Mouse (Mus musculus) MEL (cell line): ENCODE data around the gene Nck1. TPM values are rescaled to one million over a fixed set of nuclear protein-coding genes. Genes with fewer than 3 reads are reported as not detected.

Experiments used
- DNase-seq: peaks from one replicate; pipeline ENCODE4 v3.0.0; 2011; ENCODE audit warnings: low read depth, low spot score
- H3K27ac ChIP-seq: 2 replicates; pipeline ENCODE4 v1.5.1; 2012; ENCODE audit warnings: low read depth, mild to moderate bottlenecking, control low read depth, low read length, moderate library complexity; ENCODE audit not compliant: control insufficient read depth
- H3K27me3 ChIP-seq, 2 experiments: fragments of 150-350 bp in 1 of 2; sonication (generic) in 1 of 2; 2 replicates each; pipeline ENCODE4 v1.6.1; 2012; ENCODE audit warnings: low read length in 2 of 2, mild to moderate bottlenecking in 2 of 2, improper control_type of control experiment in 1 of 2, moderate library complexity in 1 of 2; ENCODE audit not compliant: insufficient read depth in 2 of 2, control insufficient read depth in 1 of 2
- H3K36me3 ChIP-seq, 2 experiments: 2 replicates each; pipeline ENCODE4 v1.6.1; 2012 to 2014; ENCODE audit warnings: low read length in 2 of 2, improper control_type of control experiment in 1 of 2, inconsistent platforms in 1 of 2, mild to moderate bottlenecking in 1 of 2; ENCODE audit not compliant: insufficient read depth in 2 of 2, control insufficient read depth in 1 of 2
- H3K4me1 ChIP-seq, 2 experiments: fragments of 150-350 bp in 1 of 2; sonication (generic) in 1 of 2; 2 replicates each; pipeline ENCODE4 v1.6.1; 2012; ENCODE audit warnings: low read length in 2 of 2, improper control_type of control experiment in 1 of 2, mild to moderate bottlenecking in 1 of 2; ENCODE audit not compliant: insufficient read depth in 2 of 2, control insufficient read depth in 1 of 2
- H3K4me3 ChIP-seq, 2 experiments: fragments of 150-350 bp in 1 of 2; sonication (generic) in 1 of 2; 2 replicates each; pipeline ENCODE4 v1.5.1; 2012; ENCODE audit warnings: low read depth in 2 of 2, low read length in 2 of 2, mild to moderate bottlenecking in 2 of 2, moderate library complexity in 2 of 2, control low read depth in 1 of 2, improper control_type of control experiment in 1 of 2; ENCODE audit not compliant: control insufficient read depth in 1 of 2, insufficient read depth in 1 of 2
- H3K79me2 ChIP-seq: 2 replicates; pipeline ENCODE4 v1.6.1; 2012; ENCODE audit warnings: mild to moderate bottlenecking, low read length, moderate library complexity; ENCODE audit not compliant: control insufficient read depth, poor library complexity, insufficient read depth
- H3K9ac ChIP-seq: 2 replicates; pipeline ENCODE4 v1.6.1; 2012; ENCODE audit warnings: low read depth, mild to moderate bottlenecking, control low read depth, low read length, moderate library complexity; ENCODE audit not compliant: control insufficient read depth, poor library complexity, severe bottlenecking
- H3K9me3 ChIP-seq: fragments of 150-350 bp; sonication (generic); replicated peaks from 2 replicates; pipeline ENCODE4 v1.6.1; 2012; ENCODE audit warnings: mild to moderate bottlenecking, low read length, improper control_type of control experiment, moderate library complexity; ENCODE audit not compliant: insufficient read depth
- CTCF ChIP-seq, 3 experiments: IDR thresholded peaks in 2 of 3; conservative IDR thresholded peaks in 1 of 3; 2 replicates each; pipeline ENCODE4 v1.5.1; 2011 to 2012; ENCODE audit warnings: low read length in 3 of 3, low read depth in 2 of 3, mild to moderate bottlenecking in 2 of 3, improper control_type of control experiment in 1 of 3, inconsistent platforms in 1 of 3, mixed read lengths in 1 of 3, moderate library complexity in 1 of 3; ENCODE audit not compliant: control insufficient read depth in 1 of 3, insufficient read depth in 1 of 3, poor library complexity in 1 of 3, severe bottlenecking in 1 of 3
- GABPA ChIP-seq: IDR thresholded peaks from 2 replicates; pipeline ENCODE4 v1.6.1; 2012; ENCODE audit warnings: low read depth, mild to moderate bottlenecking, inconsistent platforms, low read length, improper control_type of control experiment, moderate library complexity
- JUND ChIP-seq: IDR thresholded peaks from 2 replicates; pipeline ENCODE4 v1.6.1; 2011; ENCODE audit warnings: low read depth, mild to moderate bottlenecking, improper control_type of control experiment, low read length
- MAFK ChIP-seq: IDR thresholded peaks from 2 replicates; pipeline ENCODE4 v1.6.1; 2011; ENCODE audit warnings: low read depth, mild to moderate bottlenecking, low read length, improper control_type of control experiment, borderline replicate concordance
- NELFE ChIP-seq: IDR thresholded peaks from 2 replicates; pipeline ENCODE4 v1.6.1; 2011; ENCODE audit warnings: low read depth, low read length, improper control_type of control experiment
- NRF1 ChIP-seq: IDR thresholded peaks from 2 replicates; pipeline ENCODE4 v1.6.1; 2014; ENCODE audit warnings: low read depth, mild to moderate bottlenecking, inconsistent platforms, low read length, improper control_type of control experiment, moderate library complexity; ENCODE audit not compliant: poor library complexity, insufficient read depth, severe bottlenecking
- POLR2A ChIP-seq, 2 experiments: IDR thresholded peaks; 2 replicates each; pipeline ENCODE4 v1.6.1; 2011 to 2012; ENCODE audit warnings: low read length in 2 of 2, mild to moderate bottlenecking in 2 of 2, control low read depth in 1 of 2, improper control_type of control experiment in 1 of 2, low read depth in 1 of 2, moderate library complexity in 1 of 2; ENCODE audit not compliant: control insufficient read depth in 1 of 2, insufficient read depth in 1 of 2, poor library complexity in 1 of 2
- POLR2AphosphoS5 ChIP-seq: IDR thresholded peaks from 2 replicates; pipeline ENCODE4 v1.6.1; 2012; ENCODE audit warnings: low read depth, borderline replicate concordance, mild to moderate bottlenecking, inconsistent platforms, low read length, moderate library complexity, mixed read lengths
- SMC3 ChIP-seq: IDR thresholded peaks from 2 replicates; pipeline ENCODE4 v1.6.1; 2011; ENCODE audit warnings: low read depth, low read length, improper control_type of control experiment
- TCF12 ChIP-seq: IDR thresholded peaks from 2 replicates; pipeline ENCODE4 v1.6.1; 2014; ENCODE audit warnings: low read depth, mild to moderate bottlenecking, inconsistent platforms, low read length, improper control_type of control experiment, moderate library complexity
- UBTF ChIP-seq: IDR thresholded peaks from 2 replicates; pipeline ENCODE4 v1.6.1; 2012; ENCODE audit warnings: low read depth, mild to moderate bottlenecking, inconsistent platforms, low read length, improper control_type of control experiment, moderate library complexity, borderline replicate concordance; ENCODE audit not compliant: insufficient read depth
- ZC3H11A ChIP-seq: IDR thresholded peaks from 2 replicates; pipeline ENCODE4 v1.6.1; 2012; ENCODE audit warnings: low read depth, mild to moderate bottlenecking, inconsistent platforms, low read length, improper control_type of control experiment
- ZNF384 ChIP-seq: IDR thresholded peaks from 2 replicates; pipeline ENCODE4 v1.6.1; 2012; ENCODE audit warnings: low read depth, mild to moderate bottlenecking, inconsistent platforms, low read length, improper control_type of control experiment
- polyA plus RNA-seq, 2 experiments: library from polyadenylated mRNA; stranded (reverse) in 1 of 2; unstranded in 1 of 2; fragments of >175 nt in 1 of 2; fragments of >200 nt in 1 of 2; gene quantifications; 2 replicates each; pipeline versions ENCODE4 v1.2.1 to v1.2.4; 2012; ENCODE audit warnings: low replicate concordance in 2 of 2, low read depth in 1 of 2; ENCODE audit not compliant: insufficient read length in 2 of 2, insufficient read depth in 1 of 2, missing spikeins in 1 of 2
- total RNA-seq: library from RNA; depleted of rRNA; stranded (reverse); fragments of 300-350 nt; gene quantifications from 2 replicates; pipeline ENCODE4 v1.2.3, GENCODE M21; 2012

The Nck1 gene
- total and polyA plus RNA-seq, 3 experiments: 21.8 to 24.3 TPM; not detected in 1

DNA sequence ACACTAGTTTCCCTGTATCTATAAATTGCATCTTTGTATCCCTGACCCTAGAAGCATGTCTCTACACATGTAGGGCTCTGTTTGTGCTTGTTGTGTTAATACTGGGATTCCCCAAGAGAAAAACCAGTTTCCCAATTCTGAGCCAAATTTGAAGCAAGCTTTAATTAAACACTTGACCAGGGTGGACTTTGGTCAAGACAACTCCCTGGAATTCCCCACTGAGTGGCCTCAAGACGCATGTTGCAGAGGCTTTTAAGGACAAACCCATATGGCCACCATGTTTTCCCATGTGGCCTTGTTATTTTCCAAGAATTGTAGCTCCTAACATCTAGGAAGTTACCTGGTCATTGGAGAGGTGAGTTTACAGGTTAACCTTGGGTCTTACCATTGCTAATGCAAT lies 71.9 kb downstream of the Nck1 start:
- Histone ChIP-seq H3K4me1 (no peaks in the 10 kb centered on the region), H3K27ac (no peak overlapping the region), H3K9me3 (no peaks in the 10 kb centered on the region; the same call in 1 of the 2 replicates), H3K9ac (no peak overlapping the region), H3K36me3 (no peaks in the 10 kb centered on the region), H3K27me3 (no peaks in the 10 kb centered on the region), H3K79me2 (no peaks in the 10 kb centered on the region), H3K4me3 (no peak overlapping the region)
- TF ChIP-seq SMC3: no peak
- TF ChIP-seq GABPA: no peak
- TF ChIP-seq ZC3H11A: no peak
- no peak for TF ChIP-seq NELFE
- no peak for DNase-seq

DNA sequence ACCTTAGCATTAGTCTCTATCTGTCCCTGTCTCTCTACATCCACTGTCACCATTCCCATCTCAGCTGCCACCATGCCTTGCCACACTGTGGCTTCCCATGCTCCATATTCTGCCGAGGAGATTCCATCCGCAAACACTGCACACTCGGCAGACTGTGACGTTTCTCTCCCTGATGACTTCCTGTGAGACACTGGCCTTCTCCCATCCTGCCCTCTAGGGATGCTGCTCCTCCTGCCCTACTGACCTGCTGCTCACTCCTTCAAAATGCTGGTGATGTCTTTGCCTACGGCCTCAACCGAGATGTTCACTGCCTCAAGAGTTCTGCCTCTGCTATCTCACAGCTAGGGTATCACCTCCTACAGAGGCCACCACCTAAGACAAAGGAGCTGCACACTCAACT lies 72.6 kb downstream of the Nck1 start:
- H3K79me2 ChIP-seq: no peaks in the 10 kb centered on the region
- no peaks in the 10 kb centered on the region; the same call in 1 of the 2 replicates for H3K9me3 ChIP-seq
- H3K4me3 ChIP-seq: no peak overlapping the region
- no peaks in the 10 kb centered on the region for H3K27me3 ChIP-seq
- no peak overlapping the region for H3K9ac ChIP-seq
- no peak for DNase-seq
- no peaks in the 10 kb centered on the region for H3K4me1 ChIP-seq
- no peak overlapping the region for H3K27ac ChIP-seq
- no peaks in the 10 kb centered on the region for H3K36me3 ChIP-seq
- no peak for TF ChIP-seq TCF12
- TF ChIP-seq CTCF (IDR thresholded peaks at IDR 0.05 in 2 of 3, conservative IDR thresholded peaks at IDR 0.05 in 1 of 3; ENCODE audit: control insufficient read depth in 1 of 3, insufficient read depth in 1 of 3, low read depth in 2 of 3, low read length in 3 of 3, poor library complexity in 1 of 3, severe bottlenecking in 1 of 3): no peak
- TF ChIP-seq JUND: no peak

DNA sequence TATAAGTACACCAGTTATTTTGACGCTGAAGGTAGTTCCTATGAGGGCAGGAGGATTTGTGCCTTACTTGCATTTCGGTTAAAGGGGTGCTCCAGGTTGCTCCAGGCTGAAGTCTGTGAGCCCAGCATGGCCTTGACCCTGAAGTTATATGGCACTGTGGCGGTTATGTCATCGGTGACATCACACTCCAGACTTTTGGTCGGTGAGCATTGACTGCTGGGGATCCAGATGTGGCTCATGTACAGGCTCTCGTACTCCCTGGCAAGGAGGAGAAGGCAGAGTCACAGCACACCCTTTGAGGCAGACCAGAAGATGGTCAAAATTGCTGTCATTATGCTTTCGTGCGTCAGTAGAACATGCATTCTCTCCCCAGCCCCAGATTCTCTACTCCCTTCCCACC lies 73.0 kb downstream of the Nck1 start:
- Histone ChIP-seq H3K9me3 (no peaks in the 10 kb centered on the region; the same call in 1 of the 2 replicates), H3K36me3 (no peaks in the 10 kb centered on the region), H3K27me3 (no peaks in the 10 kb centered on the region), H3K79me2 (no peaks in the 10 kb centered on the region), H3K27ac (no peak overlapping the region), H3K4me1 (no peaks in the 10 kb centered on the region), H3K9ac (no peak overlapping the region), H3K4me3 (no peak overlapping the region)
- TF ChIP-seq POLR2AphosphoS5 (no peak), JUND (no peak), CTCF (IDR thresholded peaks at IDR 0.05 in 2 of 3, conservative IDR thresholded peaks at IDR 0.05 in 1 of 3; ENCODE audit: control insufficient read depth in 1 of 3, insufficient read depth in 1 of 3, low read depth in 2 of 3, low read length in 3 of 3, poor library complexity in 1 of 3, severe bottlenecking in 1 of 3) (no peak), MAFK (no peak), UBTF (no peak), NRF1 (no peak), ZNF384 (no peak), GABPA (no peak), POLR2A (IDR thresholded peaks at IDR 0.05; ENCODE audit: control insufficient read depth in 1 of 2, insufficient read depth in 1 of 2, low read depth in 1 of 2, low read length in 2 of 2, poor library complexity in 1 of 2) (no peak)
- no peak for DNase-seq
